Mouse (Mus musculus): ENCODE measurements around the gene Olfr763.
"Not testable (repeated sequence)": the region's sequence is repeated elsewhere in the genome, so short reads cannot be mapped to it uniquely, and the experiment has no call there.

Gene Olfr763

DNA sequence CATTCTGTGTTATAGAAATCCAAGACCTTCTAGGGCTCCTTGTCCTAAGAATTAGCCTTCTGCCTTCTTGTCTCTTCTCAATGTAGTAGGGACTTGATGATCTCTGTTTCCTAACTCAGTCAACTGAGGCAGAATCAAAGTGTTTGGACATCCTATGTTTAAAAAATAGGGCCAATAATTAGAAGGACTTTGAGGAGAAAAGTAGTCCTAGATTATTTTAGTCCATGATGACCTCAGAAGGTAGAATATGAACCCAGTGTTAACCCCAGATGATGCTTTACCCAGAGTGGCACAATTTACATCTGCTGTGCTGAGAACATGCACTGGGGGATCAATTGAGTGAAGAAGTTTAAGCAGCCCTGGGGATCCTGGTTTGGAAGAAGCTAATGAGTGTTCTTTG, 39.3 kb downstream of the Olfr763 start, which contains the start of gene Olfr765:
Olfr765 (minus strand) TSS at position 101 of the 400 bp plus-strand sequence.
- not testable (repeated sequence) for DNase-seq (ENCODE audit: extremely low spot score)
